Mouse (Mus musculus): ENCODE results near the gene Olfml2b.

Olfml2b gene

GRCm38 (mm10) chr1:170644255-170645205 is at the start of gene Olfml2b:
TSS of gene Olfml2b (plus strand) at chr1:170644532.
- DNase-seq (ENCODE audit: low read depth, low spot score) = peak; percentile 40
- Histone ChIP-seq H3K36me3 (ENCODE audit: control insufficient read depth, insufficient read depth, low read length, poor library complexity, severe bottlenecking) (no peaks in the 10 kb centered on the region), H3K27me3 (ENCODE audit: control insufficient read depth, insufficient read depth, low read length, poor library complexity, severe bottlenecking) (no peaks in the 10 kb centered on the region)

GRCm38 (mm10) chr1:170594575-170594974 is 49.8 kb upstream of the Olfml2b start:
- Histone ChIP-seq H3K36me3 (ENCODE audit: control insufficient read depth, insufficient read depth, low read length, poor library complexity, severe bottlenecking) (no peaks in the 10 kb centered on the region), H3K27me3 (ENCODE audit: control insufficient read depth, insufficient read depth, low read length, poor library complexity, severe bottlenecking) (no peaks in the 10 kb centered on the region)
- no peak for DNase-seq (ENCODE audit: low read depth, low spot score)

- no peaks in the 10 kb centered on the region for H3K36me3 ChIP-seq (ENCODE audit: control insufficient read depth, insufficient read depth, low read length, poor library complexity, severe bottlenecking)
- no peak for DNase-seq (ENCODE audit: low read depth, low spot score)
- no peaks in the 10 kb centered on the region for H3K27me3 ChIP-seq (ENCODE audit: control insufficient read depth, insufficient read depth, low read length, poor library complexity, severe bottlenecking)
These were observed 38.9 kb upstream of the Olfml2b start for GRCm38 (mm10) chr1:170605228-170606001.

GRCm38 (mm10) chr1:170607231-170607917 is 37.0 kb upstream of the Olfml2b start:
- Histone ChIP-seq H3K36me3 (ENCODE audit: control insufficient read depth, insufficient read depth, low read length, poor library complexity, severe bottlenecking) (no peaks in the 10 kb centered on the region), H3K27me3 (ENCODE audit: control insufficient read depth, insufficient read depth, low read length, poor library complexity, severe bottlenecking) (no peaks in the 10 kb centered on the region)
- no peak for DNase-seq (ENCODE audit: low read depth, low spot score)

GRCm38 (mm10) chr1:170608461-170609071 is 35.8 kb upstream of the Olfml2b start:
- H3K36me3 ChIP-seq (ENCODE audit: control insufficient read depth, insufficient read depth, low read length, poor library complexity, severe bottlenecking) = no peaks in the 10 kb centered on the region
- no peak for DNase-seq (ENCODE audit: low read depth, low spot score)
- H3K27me3 ChIP-seq (ENCODE audit: control insufficient read depth, insufficient read depth, low read length, poor library complexity, severe bottlenecking) = no peaks in the 10 kb centered on the region

GRCm38 (mm10) chr1:170609872-170610271 is 34.5 kb upstream of the Olfml2b start:
- no peak for DNase-seq (ENCODE audit: low read depth, low spot score)
- no peaks in the 10 kb centered on the region for H3K36me3 ChIP-seq (ENCODE audit: control insufficient read depth, insufficient read depth, low read length, poor library complexity, severe bottlenecking)

GRCm38 (mm10) chr1:170610289-170610688 is 34.0 kb upstream of the Olfml2b start:
- no peaks in the 10 kb centered on the region for H3K36me3 ChIP-seq (ENCODE audit: control insufficient read depth, insufficient read depth, low read length, poor library complexity, severe bottlenecking)
- H3K27me3 ChIP-seq (ENCODE audit: control insufficient read depth, insufficient read depth, low read length, poor library complexity, severe bottlenecking) = no peaks in the 10 kb centered on the region
- no peak for DNase-seq (ENCODE audit: low read depth, low spot score)

More at GRCm38 (mm10) chr1:170609872-170610271, 34.5 kb upstream of the Olfml2b start:
- H3K27me3 ChIP-seq (ENCODE audit: control insufficient read depth, insufficient read depth, low read length, poor library complexity, severe bottlenecking) = no peaks in the 10 kb centered on the region

- no peak for DNase-seq (ENCODE audit: low read depth, low spot score)
- Histone ChIP-seq H3K27me3 (ENCODE audit: control insufficient read depth, insufficient read depth, low read length, poor library complexity, severe bottlenecking) (no peaks in the 10 kb centered on the region), H3K36me3 (ENCODE audit: control insufficient read depth, insufficient read depth, low read length, poor library complexity, severe bottlenecking) (no peaks in the 10 kb centered on the region)
These were observed 33.6 kb upstream of the Olfml2b start for GRCm38 (mm10) chr1:170610695-170611094.

GRCm38 (mm10) chr1:170611631-170612030 is 32.7 kb upstream of the Olfml2b start:
- Histone ChIP-seq H3K27me3 (ENCODE audit: control insufficient read depth, insufficient read depth, low read length, poor library complexity, severe bottlenecking) (no peaks in the 10 kb centered on the region), H3K36me3 (ENCODE audit: control insufficient read depth, insufficient read depth, low read length, poor library complexity, severe bottlenecking) (no peaks in the 10 kb centered on the region)
- no peak for DNase-seq (ENCODE audit: low read depth, low spot score)

GRCm38 (mm10) chr1:170612968-170613872 is 31.1 kb upstream of the Olfml2b start:
- H3K27me3 ChIP-seq (ENCODE audit: control insufficient read depth, insufficient read depth, low read length, poor library complexity, severe bottlenecking) = no peaks in the 10 kb centered on the region
- peak; percentile 29 for DNase-seq (ENCODE audit: low read depth, low spot score)
- no peaks in the 10 kb centered on the region for H3K36me3 ChIP-seq (ENCODE audit: control insufficient read depth, insufficient read depth, low read length, poor library complexity, severe bottlenecking)

GRCm38 (mm10) chr1:170619686-170620374 is 24.5 kb upstream of the Olfml2b start:
- no peak for DNase-seq (ENCODE audit: low read depth, low spot score)
- no peaks in the 10 kb centered on the region for H3K36me3 ChIP-seq (ENCODE audit: control insufficient read depth, insufficient read depth, low read length, poor library complexity, severe bottlenecking)
- no peaks in the 10 kb centered on the region for H3K27me3 ChIP-seq (ENCODE audit: control insufficient read depth, insufficient read depth, low read length, poor library complexity, severe bottlenecking)

GRCm38 (mm10) chr1:170622934-170623333 is 21.4 kb upstream of the Olfml2b start:
- DNase-seq (ENCODE audit: low read depth, low spot score) = no peak
- Histone ChIP-seq H3K36me3 (ENCODE audit: control insufficient read depth, insufficient read depth, low read length, poor library complexity, severe bottlenecking) (no peaks in the 10 kb centered on the region), H3K27me3 (ENCODE audit: control insufficient read depth, insufficient read depth, low read length, poor library complexity, severe bottlenecking) (no peaks in the 10 kb centered on the region)

GRCm38 (mm10) chr1:170623432-170623831 is 20.9 kb upstream of the Olfml2b start:
- H3K27me3 ChIP-seq (ENCODE audit: control insufficient read depth, insufficient read depth, low read length, poor library complexity, severe bottlenecking) = no peaks in the 10 kb centered on the region
- no peaks in the 10 kb centered on the region for H3K36me3 ChIP-seq (ENCODE audit: control insufficient read depth, insufficient read depth, low read length, poor library complexity, severe bottlenecking)
- no peak for DNase-seq (ENCODE audit: low read depth, low spot score)

Measured in splenic B cell, adult 2 months (primary cell).